Mouse (Mus musculus): ENCODE data around the gene 2410002F23Rik.
A peak's percentile ranks its signal among the peaks of the same experiment; 100 is the strongest.
"Not testable (repeated sequence)": the region's sequence is repeated elsewhere in the genome, so short reads cannot be mapped to it uniquely, and the experiment has no call there.

Gene 2410002F23Rik

GRCm38 (mm10) chr7:44262791-44263643, 16.5 kb downstream of the 2410002F23Rik start:
- DNase-seq (ENCODE audit: low spot score) = peak; percentile 94

DNA sequence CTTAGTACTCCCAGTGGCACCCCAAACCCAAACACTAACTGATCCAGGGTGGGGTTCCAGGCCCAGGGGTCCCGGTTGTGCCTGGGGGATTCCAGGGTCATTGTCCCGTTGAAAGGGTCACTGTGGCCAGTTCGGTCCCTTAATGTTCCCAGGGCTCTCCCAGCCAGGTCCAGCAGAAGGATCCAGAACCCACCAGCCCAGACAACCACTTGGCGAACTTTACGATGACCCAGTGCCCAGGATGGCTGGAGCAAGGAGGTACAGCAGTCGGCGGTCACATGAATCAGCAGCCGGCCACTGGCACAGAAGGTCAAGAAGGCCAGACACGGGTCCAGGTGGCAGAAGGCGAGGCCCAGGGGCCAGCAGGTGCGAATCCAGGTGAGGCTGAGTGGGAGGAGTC, 21.6 kb downstream of the 2410002F23Rik start:
- no peak for DNase-seq (ENCODE audit: low spot score)

DNA sequence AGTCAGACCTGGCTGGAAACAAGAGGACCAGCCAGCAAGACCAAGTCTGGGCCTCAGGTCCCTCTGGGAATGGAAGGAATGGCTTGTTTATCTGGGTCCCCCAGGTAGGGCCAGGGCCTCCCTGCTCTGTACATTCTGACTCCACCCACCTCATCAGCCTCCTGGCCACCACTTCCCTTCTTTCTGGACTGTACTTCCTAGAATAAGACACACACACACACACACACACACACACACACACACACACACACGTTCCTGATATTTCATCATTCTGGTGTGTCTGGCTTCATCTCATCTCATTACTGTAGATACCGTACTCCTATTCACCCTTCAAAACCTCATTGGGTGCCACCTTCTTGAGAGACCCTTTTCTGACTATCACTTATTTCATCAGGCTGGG, 22.9 kb downstream of the 2410002F23Rik start:
- DNase-seq (ENCODE audit: low spot score) = no peak

DNA sequence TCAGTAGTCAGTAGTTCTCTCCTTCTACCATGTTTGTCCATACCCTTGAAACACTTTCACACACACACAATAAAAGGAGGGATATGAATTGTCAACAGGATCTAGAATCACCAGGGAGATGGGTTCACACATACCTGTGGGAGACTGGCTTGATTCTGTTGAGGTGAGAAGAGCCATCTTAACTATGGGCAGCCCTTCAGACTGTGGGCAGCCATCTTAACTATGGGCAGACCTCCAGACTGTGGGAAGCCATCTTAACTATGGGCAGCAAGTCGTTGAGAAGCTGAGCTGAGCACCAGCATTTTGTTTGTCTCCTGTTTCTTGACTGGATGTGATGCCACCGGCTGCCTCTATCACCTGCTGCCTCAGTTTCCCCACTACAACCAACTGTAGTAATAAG, 24.8 kb downstream of the 2410002F23Rik start:
- no peak for DNase-seq (ENCODE audit: low spot score)

GRCm38 (mm10) chr7:44272546-44272945, 26.0 kb downstream of the 2410002F23Rik start:
- DNase-seq (ENCODE audit: low spot score) = no peak

- no peak for DNase-seq (ENCODE audit: low spot score)
Measured at GRCm38 (mm10) chr7:44273446-44273845, 26.9 kb downstream of the 2410002F23Rik start.

DNA sequence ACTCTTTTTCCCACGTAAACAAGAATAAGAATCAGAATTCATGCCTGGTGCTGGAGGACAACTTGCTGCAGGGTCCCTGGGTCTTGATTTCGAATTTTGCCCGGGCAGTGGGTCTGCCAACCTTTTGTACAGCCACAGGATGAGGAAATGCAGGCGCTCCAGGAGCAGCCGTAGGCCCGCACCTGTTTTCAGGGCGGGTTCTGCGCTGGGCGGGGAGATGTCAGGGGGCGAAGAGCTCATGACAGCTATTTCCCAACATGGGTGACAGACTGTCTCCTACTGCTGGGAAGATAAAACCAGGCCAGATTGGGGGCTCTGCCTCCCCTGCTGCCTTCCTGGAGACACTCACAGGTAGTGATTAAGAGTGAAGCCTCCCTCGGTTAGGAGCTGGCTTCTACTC, 27.6 kb downstream of the 2410002F23Rik start:
- DNase-seq (ENCODE audit: low spot score) = no peak

GRCm38 (mm10) chr7:44275546-44275945, 29.0 kb downstream of the 2410002F23Rik start:
- no peak for DNase-seq (ENCODE audit: low spot score)

DNA sequence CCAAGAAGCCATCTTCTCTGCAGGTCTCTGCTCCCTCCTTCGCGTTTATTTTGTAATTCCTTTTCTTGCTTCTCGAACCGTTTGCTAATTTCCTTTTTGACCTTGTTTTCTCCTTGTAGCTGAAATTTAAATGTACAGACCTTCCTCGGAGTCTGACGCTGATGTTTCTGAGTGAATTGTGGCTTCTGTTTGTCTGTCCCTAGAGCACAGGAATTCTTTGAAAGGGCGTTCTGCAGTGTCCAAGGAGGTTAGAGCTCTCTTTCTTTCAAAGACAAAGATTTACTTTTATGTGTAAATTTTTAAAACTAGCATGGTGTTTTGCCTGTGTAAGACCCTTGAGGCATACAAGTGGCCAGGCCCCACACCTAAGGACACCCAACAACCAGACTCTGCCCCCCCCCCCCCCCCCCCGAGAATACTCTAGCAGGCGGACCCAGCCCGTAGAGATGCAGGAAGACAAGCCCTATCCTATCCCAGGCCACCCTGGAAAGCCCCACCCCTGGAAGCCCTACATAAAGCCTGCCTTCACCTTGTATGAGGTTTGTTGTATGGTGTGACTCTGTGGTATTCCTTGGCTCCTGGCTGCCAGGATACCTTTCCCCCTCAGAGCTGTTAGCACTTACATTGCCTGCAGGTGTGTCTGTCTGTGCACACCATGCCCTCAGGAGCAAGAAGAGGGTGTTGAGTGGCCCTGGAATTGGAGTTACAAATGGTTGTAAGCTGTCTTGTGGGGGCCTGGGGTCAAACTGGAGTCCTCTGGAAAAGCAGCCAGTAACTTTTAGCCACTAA, 30.1 kb downstream of the 2410002F23Rik start:
- DNase-seq (ENCODE audit: low spot score) = no peak

- no peak for DNase-seq (ENCODE audit: low spot score)
Measured at GRCm38 (mm10) chr7:44277250-44277622, 30.7 kb downstream of the 2410002F23Rik start.

DNA sequence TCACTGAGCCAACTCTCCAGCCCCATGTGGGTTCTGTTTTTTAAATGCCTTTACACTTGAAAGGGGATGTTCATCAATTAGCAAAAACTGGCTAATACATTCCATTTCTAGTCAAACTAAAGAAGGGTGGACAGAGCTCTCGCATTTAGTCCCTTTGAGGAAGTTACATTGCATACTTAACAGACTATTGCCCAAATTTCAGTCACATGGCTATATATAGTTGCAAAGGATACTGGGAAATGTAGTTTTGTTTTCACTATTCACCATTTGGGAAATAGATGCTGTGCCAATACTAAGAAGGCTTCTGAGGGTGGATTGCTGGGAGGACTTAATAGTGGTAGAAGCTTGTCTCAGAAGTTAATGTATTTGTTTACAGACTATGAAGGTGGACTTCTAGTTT, 34.4 kb downstream of the 2410002F23Rik start:
- DNase-seq (ENCODE audit: low spot score) = no peak

DNA sequence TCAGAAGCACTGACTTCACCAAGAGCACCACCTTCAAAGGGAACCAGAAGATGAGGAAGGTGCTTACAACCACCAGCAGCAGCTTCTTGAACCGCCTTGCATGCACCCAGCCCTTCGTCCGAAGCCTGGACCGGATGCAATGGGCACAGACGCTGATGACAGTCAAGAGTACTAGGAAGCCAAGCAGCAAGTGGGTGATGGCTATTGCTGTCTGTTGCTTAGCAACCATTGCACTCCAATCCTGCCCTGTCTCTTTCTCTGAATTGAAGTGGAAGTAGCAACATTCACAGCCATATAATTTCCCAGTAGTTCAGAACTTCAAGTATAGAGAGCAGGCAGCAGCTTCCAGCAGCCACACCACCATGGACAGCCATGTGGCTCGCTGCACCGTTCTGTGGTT, 35.1 kb downstream of the 2410002F23Rik start:
- peak; percentile 13 for DNase-seq (ENCODE audit: low spot score)

GRCm38 (mm10) chr7:44287760-44288159, 41.2 kb downstream of the 2410002F23Rik start:
- no peak for DNase-seq (ENCODE audit: low spot score)

DNA sequence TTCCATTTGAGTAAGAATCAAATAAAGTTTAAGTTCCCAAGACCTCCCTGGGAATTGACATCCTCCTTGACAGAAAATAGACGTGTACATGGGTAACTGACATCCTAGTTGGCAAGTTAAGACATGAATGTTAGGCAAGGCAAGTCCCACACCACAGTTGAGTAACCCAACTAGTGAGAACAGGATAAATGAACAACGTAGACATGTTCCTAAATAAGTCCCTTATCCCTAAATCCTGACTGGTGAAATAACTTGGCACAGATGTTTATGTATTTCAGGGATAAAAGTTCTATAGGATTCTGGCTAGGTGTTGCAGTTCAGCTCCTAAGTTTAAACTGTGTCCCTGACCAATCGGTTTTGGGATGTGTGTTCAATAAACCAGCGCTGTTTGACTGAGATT, 44.5 kb downstream of the 2410002F23Rik start:
- no peak for DNase-seq (ENCODE audit: low spot score)

- DNase-seq (ENCODE audit: low spot score) = no peak
Measured at GRCm38 (mm10) chr7:44291418-44291817, 44.9 kb downstream of the 2410002F23Rik start.

GRCm38 (mm10) chr7:44297501-44297900, 51.0 kb downstream of the 2410002F23Rik start:
- not testable (repeated sequence) for DNase-seq (ENCODE audit: low spot score)
